Mouse (Mus musculus) frontal cortex, postnatal 14 days (tissue): ENCODE results near the gene Ppp1r9a.

Source experiments
- DNase-seq, 2 experiments: peaks; one replicate each; pipeline ENCODE4 v3.0.0; 2022; ENCODE audit warnings: low spot score in 2 of 2

The Ppp1r9a gene

GRCm38 (mm10) chr6:4956651-4957050 lies 53.9 kb downstream of the Ppp1r9a start:
- DNase-seq = no peak

GRCm38 (mm10) chr6:4962197-4962596 lies 59.5 kb downstream of the Ppp1r9a start:
- DNase-seq = no peak

GRCm38 (mm10) chr6:4963049-4963448 lies 60.3 kb downstream of the Ppp1r9a start:
- DNase-seq = no peak

- no peak for DNase-seq
Observed at GRCm38 (mm10) chr6:4967236-4967635, 64.5 kb downstream of the Ppp1r9a start.

GRCm38 (mm10) chr6:4971229-4971628 lies 68.5 kb downstream of the Ppp1r9a start:
- no peak for DNase-seq

GRCm38 (mm10) chr6:4972808-4973207 lies 70.1 kb downstream of the Ppp1r9a start:
- no peak for DNase-seq

GRCm38 (mm10) chr6:4973337-4973736 lies 70.6 kb downstream of the Ppp1r9a start:
- no peak for DNase-seq

- no peak for DNase-seq
Observed at GRCm38 (mm10) chr6:4977515-4977914, 74.8 kb downstream of the Ppp1r9a start.

- DNase-seq = no peak
Observed at GRCm38 (mm10) chr6:4978249-4978648, 75.5 kb downstream of the Ppp1r9a start.

GRCm38 (mm10) chr6:4978897-4979296 lies 76.2 kb downstream of the Ppp1r9a start:
- no peak for DNase-seq

GRCm38 (mm10) chr6:4980113-4980512 lies 77.4 kb downstream of the Ppp1r9a start:
- DNase-seq = no peak

GRCm38 (mm10) chr6:4982686-4983162 lies 80.0 kb downstream of the Ppp1r9a start:
- DNase-seq = no peak

GRCm38 (mm10) chr6:4985668-4986067 lies 83.0 kb downstream of the Ppp1r9a start:
- no peak for DNase-seq

- DNase-seq = no peak
Observed at GRCm38 (mm10) chr6:4987084-4987483, 84.4 kb downstream of the Ppp1r9a start.

GRCm38 (mm10) chr6:4988688-4989087 lies 86.0 kb downstream of the Ppp1r9a start:
- DNase-seq = no peak

GRCm38 (mm10) chr6:4992308-4992707 lies 89.6 kb downstream of the Ppp1r9a start:
- DNase-seq = no peak

- no peak for DNase-seq
Observed at GRCm38 (mm10) chr6:4993600-4994160, 91.0 kb downstream of the Ppp1r9a start.

- no peak for DNase-seq
Observed at GRCm38 (mm10) chr6:4994161-4994919, 91.6 kb downstream of the Ppp1r9a start.

GRCm38 (mm10) chr6:4997599-4997998 lies 94.9 kb downstream of the Ppp1r9a start:
- DNase-seq = no peak

GRCm38 (mm10) chr6:4998929-4999328 lies 96.2 kb downstream of the Ppp1r9a start:
- DNase-seq = no peak

GRCm38 (mm10) chr6:5000788-5001187 lies 98.1 kb downstream of the Ppp1r9a start:
- no peak for DNase-seq

- no peak for DNase-seq
Observed at GRCm38 (mm10) chr6:5005491-5006275, 103.0 kb downstream of the Ppp1r9a start.
